Mouse (Mus musculus): ENCODE results near the gene Eloa. TPM values are rescaled to one million over a fixed set of nuclear protein-coding genes. Genes with fewer than 3 reads are reported as not detected.

Gene Eloa
- total and polyA plus RNA-seq, 2 experiments, result 7.3 to 16.7 TPM

DNA sequence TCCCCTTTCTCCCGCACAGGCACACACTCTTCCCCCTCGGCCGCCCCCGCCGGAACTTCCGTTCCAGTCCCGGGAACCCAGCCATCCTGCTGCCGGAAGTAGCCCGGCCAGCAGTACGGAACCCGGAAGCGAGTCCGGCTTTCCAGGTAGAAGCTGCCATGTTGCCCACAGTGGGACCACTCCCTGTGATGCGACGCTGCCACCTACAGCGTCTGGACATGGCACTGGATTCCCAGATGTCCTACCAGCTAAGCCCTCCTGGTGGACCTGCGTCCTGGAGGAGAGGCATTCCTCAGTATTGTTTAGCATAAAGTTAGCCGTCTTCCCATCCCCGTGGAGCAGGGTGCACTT lies 49.0 kb downstream of the Eloa start, which contains the start of gene Lypla2:
Gene Lypla2, minus strand, starts transcription at position 71 of the 351 bp plus-strand sequence.
- H3K4me3 ChIP-seq (ENCODE audit: insufficient read depth, low read depth, low read length), result peak within 1 kb of the TSS; percentile 79
- no peaks in the 10 kb centered on the region for H3K27me3 ChIP-seq (ENCODE audit: control insufficient read depth, insufficient read depth, low read length)
- peak; percentile 68 for DNase-seq (ENCODE audit: extremely low read depth, low read depth, low spot score)
- 2% methylated on average over 19 of the region's 19 CpGs for WGBS
- H3K9ac ChIP-seq (ENCODE audit: low read depth, low read length), result peak within 1 kb of the TSS; percentile 90
- H3K79me2 ChIP-seq (ENCODE audit: control insufficient read depth, insufficient read depth, low read length), result peaks cover 8% of the 10 kb centered on the region
- H3K27ac ChIP-seq (replicated peaks; ENCODE audit: insufficient read depth, low read depth, low read length), result peak within 1 kb of the TSS; percentile 14; the same call in 1 of the 2 replicates
- TF ChIP-seq CTCF (IDR thresholded peaks at IDR 0.05; ENCODE audit: low read depth, low read length) (no peak), POLR2A (IDR thresholded peaks at IDR 0.05; ENCODE audit: extremely low read depth, insufficient read depth, low read length) (peak; percentile 74; the same call in 1 of the 2 replicates)
- H3K4me1 ChIP-seq (ENCODE audit: control insufficient read depth, insufficient read depth, low read length), result peaks cover 6% of the 10 kb centered on the region
- peaks cover 21% of the 10 kb centered on the region for H3K36me3 ChIP-seq (ENCODE audit: control insufficient read depth, insufficient read depth, low read length)

GRCm38 (mm10) chr4:135971805-135972555 lies 49.6 kb downstream of the Eloa start:
- H3K36me3 ChIP-seq (ENCODE audit: control insufficient read depth, insufficient read depth, low read length), result peaks cover 18% of the 10 kb centered on the region
- WGBS, result under 1% methylated on average over 35 of the region's 35 CpGs
- no peak for DNase-seq (ENCODE audit: extremely low read depth, low read depth, low spot score)

GRCm38 (mm10) chr4:135970585-135970984 lies 51.0 kb downstream of the Eloa start:
- Histone ChIP-seq H3K36me3 (ENCODE audit: control insufficient read depth, insufficient read depth, low read length) (peaks cover 8% of the 10 kb centered on the region), H3K4me3 (ENCODE audit: insufficient read depth, low read depth, low read length) (no peak overlapping the region), H3K9ac (ENCODE audit: low read depth, low read length) (no peak overlapping the region), H3K27ac (replicated peaks; ENCODE audit: insufficient read depth, low read depth, low read length) (no peak overlapping the region), H3K4me1 (ENCODE audit: control insufficient read depth, insufficient read depth, low read length) (peaks cover 6% of the 10 kb centered on the region), H3K27me3 (ENCODE audit: control insufficient read depth, insufficient read depth, low read length) (no peaks in the 10 kb centered on the region), H3K79me2 (ENCODE audit: control insufficient read depth, insufficient read depth, low read length) (peaks cover 8% of the 10 kb centered on the region)
- WGBS, result 90% methylated on average over 11 of the region's 11 CpGs
- TF ChIP-seq POLR2A (IDR thresholded peaks at IDR 0.05; ENCODE audit: extremely low read depth, insufficient read depth, low read length) (no peak), CTCF (IDR thresholded peaks at IDR 0.05; ENCODE audit: low read depth, low read length) (no peak)
- no peak for DNase-seq (ENCODE audit: extremely low read depth, low read depth, low spot score)

More at GRCm38 (mm10) chr4:135971805-135972555, 49.6 kb downstream of the Eloa start:
- H3K4me3 ChIP-seq (ENCODE audit: insufficient read depth, low read depth, low read length), result peak overlapping the region; percentile 79
- H3K27ac ChIP-seq (replicated peaks; ENCODE audit: insufficient read depth, low read depth, low read length), result peak overlapping the region; percentile 14; the same call in 1 of the 2 replicates
- no peaks in the 10 kb centered on the region for H3K27me3 ChIP-seq (ENCODE audit: control insufficient read depth, insufficient read depth, low read length)
- TF ChIP-seq CTCF (IDR thresholded peaks at IDR 0.05; ENCODE audit: low read depth, low read length) (no peak), POLR2A (IDR thresholded peaks at IDR 0.05; ENCODE audit: extremely low read depth, insufficient read depth, low read length) (no peak)
- H3K79me2 ChIP-seq (ENCODE audit: control insufficient read depth, insufficient read depth, low read length), result peaks cover 8% of the 10 kb centered on the region
- H3K9ac ChIP-seq (ENCODE audit: low read depth, low read length), result peak overlapping the region; percentile 90
- H3K4me1 ChIP-seq (ENCODE audit: control insufficient read depth, insufficient read depth, low read length), result peaks cover 6% of the 10 kb centered on the region

GRCm38 (mm10) chr4:135969070-135969750 lies 52.4 kb downstream of the Eloa start:
- Histone ChIP-seq H3K79me2 (ENCODE audit: control insufficient read depth, insufficient read depth, low read length) (peaks cover 8% of the 10 kb centered on the region), H3K9ac (ENCODE audit: low read depth, low read length) (no peak overlapping the region), H3K27me3 (ENCODE audit: control insufficient read depth, insufficient read depth, low read length) (no peaks in the 10 kb centered on the region), H3K27ac (replicated peaks; ENCODE audit: insufficient read depth, low read depth, low read length) (no peak overlapping the region), H3K4me3 (ENCODE audit: insufficient read depth, low read depth, low read length) (no peak overlapping the region), H3K4me1 (ENCODE audit: control insufficient read depth, insufficient read depth, low read length) (peaks cover 8% of the 10 kb centered on the region), H3K36me3 (ENCODE audit: control insufficient read depth, insufficient read depth, low read length) (no peaks in the 10 kb centered on the region; the same call in 1 of the 2 replicates)
- DNase-seq (ENCODE audit: extremely low read depth, low read depth, low spot score), result no peak
- WGBS, result 75% methylated on average over 13 of the region's 13 CpGs
- TF ChIP-seq POLR2A (IDR thresholded peaks at IDR 0.05; ENCODE audit: extremely low read depth, insufficient read depth, low read length), result no peak
- TF ChIP-seq CTCF (IDR thresholded peaks at IDR 0.05; ENCODE audit: low read depth, low read length), result no peak

DNA sequence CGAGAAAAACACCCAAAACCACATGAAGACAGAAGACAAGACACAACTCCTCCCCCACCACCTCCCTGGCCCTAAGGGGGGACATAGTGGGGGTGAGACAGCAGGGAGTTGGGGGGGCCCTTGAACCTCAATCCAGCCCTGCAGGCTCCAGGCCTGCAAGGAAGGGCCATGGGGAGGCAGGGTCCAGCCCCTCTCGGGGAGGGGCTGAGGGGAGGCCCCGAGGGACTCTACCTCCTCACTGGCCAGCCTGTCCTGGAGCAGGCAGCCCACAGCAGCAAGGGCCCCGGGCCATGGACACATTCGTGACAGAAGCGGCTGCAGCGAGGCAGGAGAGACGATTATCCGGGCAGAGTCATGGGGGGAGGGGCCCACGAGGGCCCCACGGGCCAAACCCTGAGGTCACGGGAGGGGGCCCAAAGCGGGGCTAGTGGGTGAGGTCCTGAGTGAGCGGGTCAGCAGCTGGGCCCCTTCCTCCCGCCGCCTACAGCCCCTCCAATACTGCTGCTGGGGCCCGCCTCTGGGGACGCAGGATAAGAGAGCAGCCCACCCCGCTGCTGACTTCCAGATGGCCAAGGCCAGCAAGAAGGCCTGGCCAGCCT lies 53.2 kb downstream of the Eloa start:
- no peaks in the 10 kb centered on the region; the same call in 1 of the 2 replicates for H3K36me3 ChIP-seq (ENCODE audit: control insufficient read depth, insufficient read depth, low read length)
- TF ChIP-seq CTCF (IDR thresholded peaks at IDR 0.05; ENCODE audit: low read depth, low read length) (no peak), POLR2A (IDR thresholded peaks at IDR 0.05; ENCODE audit: extremely low read depth, insufficient read depth, low read length) (no peak)
- WGBS, result 78% methylated on average over 19 of the region's 19 CpGs
- no peak overlapping the region for H3K27ac ChIP-seq (replicated peaks; ENCODE audit: insufficient read depth, low read depth, low read length)
- no peaks in the 10 kb centered on the region for H3K27me3 ChIP-seq (ENCODE audit: control insufficient read depth, insufficient read depth, low read length)
- peaks cover 8% of the 10 kb centered on the region for H3K79me2 ChIP-seq (ENCODE audit: control insufficient read depth, insufficient read depth, low read length)
- peaks cover 8% of the 10 kb centered on the region for H3K4me1 ChIP-seq (ENCODE audit: control insufficient read depth, insufficient read depth, low read length)
- no peak overlapping the region for H3K4me3 ChIP-seq (ENCODE audit: insufficient read depth, low read depth, low read length)
- H3K9ac ChIP-seq (ENCODE audit: low read depth, low read length), result no peak overlapping the region
- DNase-seq (ENCODE audit: extremely low read depth, low read depth, low spot score), result no peak
